Mouse (Mus musculus) thymus, adult 2 months (tissue): Measurements from ENCODE around the gene Aip.

Source experiments
- CTCF ChIP-seq: fragments of 200-500 bp; IDR thresholded peaks from 2 replicates; pipeline ENCODE4 v1.5.1; 2012; ENCODE audit warnings: mild to moderate bottlenecking, control low read depth, low read length, moderate library complexity, borderline replicate concordance; ENCODE audit not compliant: control insufficient read depth, poor library complexity, insufficient read depth; ENCODE audit errors: extremely low read depth
- POLR2A ChIP-seq: fragments of 200-500 bp; IDR thresholded peaks from 2 replicates; pipeline ENCODE4 v1.6.1; 2012; ENCODE audit warnings: mild to moderate bottlenecking, low read length, control low read depth, moderate library complexity; ENCODE audit not compliant: control insufficient read depth, poor library complexity, insufficient read depth; ENCODE audit errors: extremely low read depth

DNA sequence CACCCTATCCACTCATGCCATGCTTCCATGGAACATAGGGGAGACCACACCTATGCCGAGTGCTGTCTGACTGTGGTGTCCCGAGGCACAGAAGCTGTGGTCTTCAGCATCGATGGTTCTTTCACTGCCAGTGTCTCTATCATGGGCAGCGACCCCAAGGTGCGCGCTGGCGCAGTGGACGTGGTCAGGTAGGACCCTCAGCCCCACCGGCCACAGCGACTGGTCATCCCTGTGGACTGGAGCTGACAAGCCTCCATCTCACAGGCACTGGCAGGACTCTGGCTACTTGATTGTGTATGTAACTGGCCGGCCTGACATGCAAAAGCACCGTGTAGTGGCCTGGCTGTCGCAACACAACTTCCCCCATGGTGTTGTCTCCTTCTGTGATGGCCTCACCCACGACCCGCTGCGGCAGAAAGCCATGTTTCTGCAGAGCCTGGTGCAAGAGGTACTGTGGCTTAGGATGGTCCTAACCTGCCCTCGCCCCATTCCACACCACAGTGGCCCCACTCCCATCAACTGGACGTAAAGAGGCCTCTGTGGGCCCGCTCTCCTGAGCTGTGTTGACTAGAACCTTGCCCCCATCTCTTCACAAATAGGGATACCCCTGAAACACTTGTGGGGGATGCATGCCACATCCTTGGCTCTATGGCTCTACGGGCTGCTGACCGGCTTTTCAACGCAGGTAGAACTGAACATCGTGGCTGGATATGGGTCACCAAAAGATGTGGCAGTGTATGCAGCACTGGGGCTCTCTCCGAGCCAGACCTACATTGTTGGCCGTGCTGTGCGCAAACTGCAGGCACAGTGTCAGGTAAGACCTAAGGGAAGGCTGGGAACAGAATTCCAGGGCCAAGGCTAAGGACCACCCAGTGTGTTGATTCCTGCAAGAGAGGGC, 13.3 kb downstream of the Aip start:
- TF ChIP-seq CTCF (no peak), POLR2A (no peak)
